Mouse (Mus musculus): ENCODE results near the gene Dlg2.

The Dlg2 gene

GRCm38 (mm10) chr7:91591261-91592170, 1115.0 kb downstream of the Dlg2 start:
- no peak for DNase-seq

GRCm38 (mm10) chr7:91598549-91598948, 1122.1 kb downstream of the Dlg2 start:
- no peak for DNase-seq

DNA sequence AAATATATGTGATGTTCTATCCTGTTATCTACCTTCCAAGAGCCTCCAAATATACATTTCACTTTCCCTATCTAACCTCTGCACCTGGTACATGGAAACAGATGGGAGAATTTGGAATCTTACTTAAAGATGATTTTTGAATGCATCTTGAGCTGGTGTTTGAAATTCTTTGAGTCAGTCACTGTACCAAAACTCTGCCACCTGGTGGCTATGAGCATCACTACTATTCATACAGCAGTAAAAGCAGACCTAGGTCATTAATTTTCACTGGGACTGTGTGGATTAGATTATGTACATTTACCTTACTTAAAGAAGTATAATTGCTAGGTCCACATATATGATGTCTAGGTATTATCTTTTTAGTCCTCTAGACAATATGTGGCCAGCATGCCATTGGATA, 1124.8 kb downstream of the Dlg2 start:
- no peak for DNase-seq

DNA sequence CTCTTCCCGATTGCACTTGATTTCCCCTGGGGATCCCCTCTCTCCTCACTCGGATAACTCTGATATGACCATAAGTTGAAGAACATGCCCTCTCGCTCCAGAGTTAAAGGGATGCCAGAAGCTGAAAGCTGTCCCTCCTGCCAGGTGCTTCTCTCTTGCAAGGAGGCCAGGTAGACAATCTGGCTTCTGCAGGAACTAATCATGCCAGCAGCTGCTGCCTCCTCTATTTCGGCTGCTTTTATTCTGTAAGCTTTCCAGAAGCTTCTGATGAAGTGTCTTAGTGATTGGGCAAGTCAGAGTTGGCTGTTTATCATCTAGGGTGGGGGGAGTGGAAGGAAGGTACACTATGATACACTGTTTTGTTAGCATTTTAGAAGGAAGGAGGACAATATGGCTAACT, 1127.1 kb downstream of the Dlg2 start:
- no peak for DNase-seq

GRCm38 (mm10) chr7:91653033-91653432, 1176.6 kb downstream of the Dlg2 start:
- DNase-seq = no peak

DNA sequence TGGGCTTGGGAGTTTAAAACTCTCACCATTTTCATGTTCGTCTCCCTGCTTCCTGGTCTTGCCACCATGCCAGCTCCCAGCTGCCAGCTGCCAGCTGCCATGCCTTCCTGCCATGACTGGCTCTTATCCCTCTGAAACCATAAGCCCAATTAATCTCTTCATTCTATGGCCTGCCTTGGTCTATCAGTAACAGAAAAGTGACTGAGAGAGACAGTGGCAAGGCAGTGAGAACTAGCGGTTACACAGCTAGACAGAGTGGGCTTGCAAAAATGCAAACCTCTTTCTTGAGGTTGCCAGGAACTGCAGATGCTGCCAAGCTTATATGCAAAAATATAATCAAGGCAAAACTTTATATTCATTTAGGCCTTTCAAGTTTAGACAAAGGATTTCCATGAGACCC, 1183.0 kb downstream of the Dlg2 start:
- no peak for DNase-seq

GRCm38 (mm10) chr7:91672236-91673017, 1196.0 kb downstream of the Dlg2 start:
- peak; percentile 81 for DNase-seq

DNA sequence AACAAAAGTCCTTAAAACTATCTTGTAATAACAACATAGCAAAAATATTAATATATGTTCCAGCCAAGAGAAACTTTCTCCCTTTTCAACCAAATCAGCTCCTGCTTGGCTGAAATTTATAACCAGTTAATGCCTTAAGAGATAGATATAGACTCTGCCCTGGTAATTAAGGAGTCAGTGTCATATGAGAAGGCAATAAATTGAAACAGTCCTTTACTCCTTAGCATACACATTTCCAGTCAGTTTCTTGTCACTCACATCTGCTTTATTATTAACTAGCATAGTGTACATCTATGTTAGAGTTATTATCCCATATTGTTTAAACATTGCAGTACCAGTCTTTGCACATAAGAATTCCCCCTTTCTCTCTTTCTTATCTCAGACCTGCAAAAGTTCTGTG, 1197.9 kb downstream of the Dlg2 start:
- DNase-seq = no peak

DNA sequence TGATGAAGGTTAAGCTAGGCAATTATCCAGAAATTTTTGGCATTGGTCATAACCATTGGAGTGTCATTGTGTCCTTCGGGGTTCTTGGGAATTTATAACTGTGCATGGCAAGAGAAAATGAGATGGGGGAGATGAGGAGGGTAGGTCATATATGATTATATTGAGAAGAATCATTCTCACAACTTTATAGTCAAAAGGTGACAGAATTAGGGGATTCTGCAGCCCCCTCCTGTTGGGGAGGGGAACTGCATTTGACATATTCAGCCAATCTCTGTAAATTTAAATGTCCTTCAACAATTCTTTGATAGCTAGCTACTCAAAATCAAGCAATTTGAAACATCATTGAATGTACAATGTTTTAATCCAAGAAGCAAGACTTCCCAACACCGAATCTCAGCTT, 1201.5 kb downstream of the Dlg2 start:
- DNase-seq = no peak

- no peak for DNase-seq
Observed at GRCm38 (mm10) chr7:91687930-91688329, 1211.5 kb downstream of the Dlg2 start.

- no peak for DNase-seq
Observed at GRCm38 (mm10) chr7:91689829-91690228, 1213.4 kb downstream of the Dlg2 start.

DNA sequence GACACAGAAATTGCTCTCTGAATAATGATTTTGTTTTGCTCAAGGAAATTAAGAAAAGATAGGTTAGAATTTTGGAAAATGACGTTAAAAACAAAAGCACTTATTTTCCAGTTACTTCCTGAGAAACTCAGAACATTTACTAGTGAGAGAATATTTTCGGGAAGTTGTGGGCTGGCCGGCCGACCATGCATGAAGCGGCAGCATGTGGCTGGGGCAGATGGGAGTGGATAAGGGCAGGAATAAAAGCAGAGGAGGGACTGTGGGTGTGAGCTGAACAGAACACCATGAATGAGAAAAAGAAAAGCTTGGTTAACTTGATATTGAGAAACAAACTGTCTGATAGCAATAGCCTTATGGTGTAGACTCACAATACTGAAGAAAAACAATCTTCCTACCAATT, 1233.4 kb downstream of the Dlg2 start:
- peak; percentile 77 for DNase-seq

GRCm38 (mm10) chr7:91711184-91711583, 1234.7 kb downstream of the Dlg2 start:
- no peak for DNase-seq

- no peak for DNase-seq
Observed at GRCm38 (mm10) chr7:91715776-91716175, 1239.3 kb downstream of the Dlg2 start.

DNA sequence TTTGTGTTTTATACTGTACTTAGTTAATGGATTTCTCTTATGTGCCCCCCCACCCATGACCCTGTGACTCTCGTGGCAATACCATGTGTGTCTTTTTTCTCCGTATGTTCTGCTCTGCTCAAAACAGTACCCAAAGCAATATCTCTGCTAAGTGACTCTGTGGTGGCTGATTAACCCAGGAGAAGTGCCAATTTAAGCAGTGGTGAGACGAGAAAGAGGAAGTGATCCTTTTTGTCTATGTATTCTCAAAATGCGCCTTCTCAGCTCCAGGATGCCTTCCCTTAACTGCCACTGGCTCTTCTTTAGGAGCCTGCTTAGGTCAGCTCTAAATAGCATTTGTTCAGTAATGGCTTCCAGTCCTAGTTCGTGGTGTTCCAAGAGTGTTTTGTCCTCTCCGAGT, 1240.2 kb downstream of the Dlg2 start:
- no peak for DNase-seq

- DNase-seq = peak; percentile 14
Observed at GRCm38 (mm10) chr7:91720318-91720717, 1243.8 kb downstream of the Dlg2 start.

DNA sequence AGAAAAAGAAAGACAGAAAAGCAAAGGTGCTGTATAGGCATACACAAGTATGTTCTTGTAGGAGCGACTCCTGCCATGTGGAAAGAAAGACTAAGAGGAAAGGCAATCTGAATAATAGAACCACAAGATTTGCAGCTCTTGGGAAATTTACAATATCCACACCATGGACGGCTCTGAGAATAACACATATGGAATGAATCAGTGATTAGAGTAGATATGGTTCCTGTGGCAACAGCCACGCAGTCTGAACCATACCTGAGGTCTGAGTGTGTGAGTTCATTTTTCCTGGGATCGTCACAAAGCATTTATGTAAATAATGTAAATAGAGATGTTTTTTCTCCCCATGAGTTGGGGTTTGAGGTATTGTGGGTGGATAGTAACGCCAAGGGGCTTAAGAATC, 1247.9 kb downstream of the Dlg2 start:
- DNase-seq = no peak

DNA sequence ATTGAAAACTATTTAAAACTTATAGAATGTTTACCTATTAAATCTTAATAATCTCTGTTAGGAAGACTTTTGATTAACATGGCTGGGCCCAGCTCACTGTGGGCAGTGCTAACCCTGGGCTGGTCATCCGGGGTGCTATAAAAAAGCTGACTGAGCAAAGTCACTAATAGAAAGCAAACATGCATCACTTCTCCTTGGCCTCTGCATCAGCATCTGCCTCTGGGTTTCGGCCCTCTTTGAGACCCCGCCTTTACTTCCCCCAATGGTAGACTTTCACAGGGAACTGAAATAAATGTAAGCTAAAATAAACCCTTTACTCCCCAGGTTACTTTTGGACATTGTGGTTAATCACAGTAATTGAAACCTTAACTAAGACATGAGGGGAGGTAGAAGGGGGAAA, 1264.3 kb downstream of the Dlg2 start:
- no peak for DNase-seq

DNA sequence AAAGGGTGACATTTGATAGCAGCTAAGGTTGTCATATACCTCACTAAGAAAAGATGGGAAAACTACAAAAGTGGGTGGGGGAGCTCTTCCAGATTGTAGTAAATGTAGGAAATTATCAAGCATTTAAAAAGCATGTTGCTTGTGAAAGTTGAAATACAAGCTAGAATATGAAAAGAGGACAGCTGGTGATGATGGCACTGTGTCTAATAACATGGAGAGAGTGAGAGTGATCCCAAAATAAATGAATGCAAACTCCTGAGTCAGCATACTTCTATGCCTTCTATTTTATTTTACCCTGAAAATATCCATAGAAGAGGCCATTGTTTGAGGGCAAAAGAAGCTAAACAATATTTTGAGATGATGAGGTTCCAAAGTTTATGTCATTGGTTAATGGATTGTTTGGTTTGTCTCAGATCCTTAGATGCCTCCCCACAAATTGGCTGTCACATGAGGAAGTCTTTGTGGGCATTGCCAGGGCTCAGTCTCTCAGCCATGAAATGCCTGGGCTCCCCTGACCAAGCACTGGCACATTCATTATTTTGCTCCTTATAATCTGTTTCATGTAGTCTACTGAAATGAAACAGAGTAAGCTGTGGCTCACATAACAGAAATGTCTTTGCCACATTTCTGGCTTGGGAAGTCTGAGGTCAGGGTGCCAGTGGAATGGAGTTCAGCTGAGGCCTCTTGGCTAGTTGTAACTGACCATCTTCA, 1276.8 kb downstream of the Dlg2 start:
- DNase-seq = peak; percentile 16

DNA sequence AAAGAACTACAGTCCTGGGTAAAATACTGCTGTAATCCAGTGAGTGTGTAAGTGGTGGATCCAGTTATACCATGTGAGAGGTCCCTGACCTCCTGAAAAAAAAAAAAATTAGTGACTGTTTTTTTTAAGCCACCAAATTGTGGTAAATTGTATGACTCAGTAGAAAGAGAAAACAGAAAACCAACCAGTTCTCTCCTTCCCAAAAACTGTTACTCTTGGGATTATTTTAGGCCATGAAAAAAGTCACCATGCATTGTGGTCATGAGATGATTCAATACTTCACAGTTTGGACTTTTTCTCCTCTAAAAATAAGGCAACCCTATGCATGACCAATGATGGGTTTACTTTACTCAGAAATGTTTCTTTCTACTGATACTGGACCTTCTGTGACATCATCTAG, 1291.2 kb downstream of the Dlg2 start:
- DNase-seq = no peak

- DNase-seq = no peak
Observed at GRCm38 (mm10) chr7:91778673-91779072, 1302.2 kb downstream of the Dlg2 start.

- no peak for DNase-seq
Observed at GRCm38 (mm10) chr7:91784617-91785016, 1308.1 kb downstream of the Dlg2 start.

DNA sequence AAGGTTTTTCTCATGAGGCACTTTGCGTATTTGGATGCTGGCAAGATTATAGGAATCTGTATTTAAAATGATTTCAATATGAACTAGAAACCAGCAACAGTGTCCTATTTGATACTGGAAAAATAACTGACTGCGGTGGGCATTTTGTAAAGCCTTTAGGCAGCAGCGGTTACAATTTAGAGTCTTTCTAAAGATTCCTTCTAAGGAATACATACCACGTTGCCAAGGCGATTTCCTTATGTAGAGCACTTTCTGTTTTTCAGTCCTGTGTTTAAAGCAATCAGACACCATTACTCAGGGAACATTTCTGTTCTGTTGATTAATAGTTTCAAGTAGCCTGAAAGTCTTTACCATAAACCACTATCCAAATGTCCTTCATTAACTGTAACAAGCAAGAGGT, 1309.0 kb downstream of the Dlg2 start:
- no peak for DNase-seq

DNA sequence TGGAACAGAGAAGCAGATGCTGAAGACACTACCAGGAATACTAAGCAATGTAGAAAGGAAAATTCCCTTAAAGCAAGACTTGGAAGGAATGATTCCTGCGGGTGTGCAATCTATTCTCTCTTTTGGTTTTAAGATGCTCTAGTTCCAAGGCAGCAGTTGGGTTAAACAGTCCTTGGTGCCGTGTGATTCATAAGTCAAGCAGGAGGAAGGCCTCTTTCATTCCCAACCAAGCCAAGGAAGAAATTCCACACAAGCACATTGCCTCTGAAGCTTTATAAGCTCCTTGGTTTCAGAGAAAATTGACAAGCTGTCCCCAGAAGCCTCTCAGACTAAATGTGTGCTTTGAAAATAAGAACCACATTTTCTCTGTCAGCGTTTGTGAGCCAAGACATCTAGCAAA, 1309.4 kb downstream of the Dlg2 start:
- DNase-seq = no peak

Data from layer of hippocampus, adult 9-11 months (tissue).